Comparison of ENCODE assay signal across 6 mouse cellular contexts in genomic region chr8:127546161-127546560, GRCm38 (mm10).
"Had no signal": no experiment of that assay in that cellular context is flagged by ENCODE, and none has a peak within 500 bp of the region (broad histone marks: within the 10 kb centered on the region; RNA-seq: fewer than 3 reads in every experiment).

No protein-coding gene starts in this region.

- DNase-seq: kidney, postnatal 25 days; layer of hippocampus, postnatal 36 days; midbrain, embryonic 14.5 days; right cerebral cortex, adult 18-20 months; right cerebral cortex, postnatal 25 days; thymus, postnatal 4 days had no signal
